Mouse (Mus musculus) kidney, embryonic 14.5 days (tissue): Measurements from ENCODE around the gene Slc22a7. TPM values are rescaled to one million over a fixed set of nuclear protein-coding genes. Genes with fewer than 3 reads are reported as not detected.

Source experiments
- ATAC-seq: fragments of 200-750 bp; cut with Nextera tagmentation; 2 replicates; pipeline ENCODE4 v1.8.0; 2017; ENCODE audit warnings: moderate number of reproducible peaks, mild to moderate bottlenecking, moderate TSS enrichment, moderate library complexity; ENCODE audit not compliant: low FRiP score, low TSS enrichment
- H3K27ac ChIP-seq: fragments of 300-500 bp; sonication (generic); 2 replicates; pipeline ENCODE4 v1.5.1; 2014; ENCODE audit warnings: low read depth, mild to moderate bottlenecking, low read length, moderate library complexity, mixed read lengths
- H3K27me3 ChIP-seq: fragments of 300-500 bp; sonication (generic); 2 replicates; pipeline ENCODE4 v1.6.1; 2014; ENCODE audit warnings: mild to moderate bottlenecking, low read length; ENCODE audit not compliant: control insufficient read depth, insufficient read depth
- H3K36me3 ChIP-seq: fragments of 300-500 bp; sonication (generic); 2 replicates; pipeline ENCODE4 v1.6.1; 2014; ENCODE audit warnings: low read length, mixed read lengths; ENCODE audit not compliant: control insufficient read depth, insufficient read depth
- H3K4me1 ChIP-seq: fragments of 300-500 bp; sonication (generic); 2 replicates; pipeline ENCODE4 v1.6.1; 2014; ENCODE audit warnings: low read length, mixed read lengths; ENCODE audit not compliant: control insufficient read depth, insufficient read depth
- H3K4me2 ChIP-seq: fragments of 300-500 bp; sonication (generic); replicated peaks from 2 replicates; pipeline ENCODE4 v1.6.1; 2014; ENCODE audit warnings: low read depth, mild to moderate bottlenecking, low read length
- H3K4me3 ChIP-seq: fragments of 300-500 bp; sonication (generic); 2 replicates; pipeline ENCODE4 v1.5.1; 2014; ENCODE audit warnings: mild to moderate bottlenecking, low read length
- H3K9ac ChIP-seq: fragments of 300-500 bp; sonication (generic); 2 replicates; pipeline ENCODE4 v1.6.1; 2014; ENCODE audit warnings: low read depth, mild to moderate bottlenecking, low read length, moderate library complexity
- H3K9me3 ChIP-seq: fragments of 300-500 bp; sonication (generic); 2 replicates; pipeline ENCODE4 v1.6.1; 2016; ENCODE audit warnings: low read length; ENCODE audit not compliant: control insufficient read depth
- WGBS: fragments of 180-500 bp; shearing (Covaris S2); extraction: QIAGEN DNeasy Blood & Tissue Kit; methylation state at CpG from one replicate; pipeline ENCODE4 v1.1.7; 2014; 5-methylcytosine and 5-hydroxymethylcytosine counted together
- polyA plus RNA-seq: library from polyadenylated mRNA; unstranded; fragments of >200 nt; fragmentation: Nextera tagmentation; extraction: Ambion mirVana; gene quantifications from 2 replicates; pipeline ENCODE4 v1.2.1, GENCODE M21; 2014

Slc22a7 gene
- polyA plus RNA-seq, 1 experiment from 2014 or later, result not detected

DNA sequence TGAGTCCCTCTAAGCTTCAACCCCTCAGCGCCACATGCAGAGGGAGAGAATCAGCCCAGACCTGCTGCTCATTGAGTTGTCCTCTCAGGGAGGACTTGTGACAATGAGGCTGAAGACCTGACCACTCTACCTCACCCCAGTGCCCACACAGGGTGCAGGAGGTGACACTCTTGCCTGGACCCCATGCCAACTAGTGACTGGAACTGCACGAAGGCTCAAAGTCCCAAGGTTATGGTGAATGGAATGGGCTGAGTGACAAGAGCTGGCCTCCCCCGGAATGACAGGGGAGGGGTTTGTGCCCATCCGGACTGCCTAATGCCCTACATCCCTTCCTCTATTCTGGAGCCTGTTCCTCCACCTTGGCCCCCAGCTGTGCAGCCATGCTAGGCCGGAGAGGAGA lies 14.4 kb upstream of the Slc22a7 start:
- peaks cover 16% of the 10 kb centered on the region for H3K4me1 ChIP-seq
- WGBS, result 27% methylated on average over 5 of the region's 5 CpGs
- no peak overlapping the region for H3K4me3 ChIP-seq
- no peak overlapping the region for H3K9ac ChIP-seq
- no peaks in the 10 kb centered on the region for H3K36me3 ChIP-seq
- H3K27me3 ChIP-seq, result peaks cover 45% of the 10 kb centered on the region
- H3K4me2 ChIP-seq, result no peak overlapping the region
- ATAC-seq, result no peak
- H3K9me3 ChIP-seq, result no peaks in the 10 kb centered on the region
- H3K27ac ChIP-seq, result no peak overlapping the region

GRCm38 (mm10) chr17:46446264-46446663 lies 8.0 kb upstream of the Slc22a7 start:
- no peak for ATAC-seq
- Histone ChIP-seq H3K4me1 (peaks cover 5% of the 10 kb centered on the region; the same call in 1 of the 2 replicates), H3K9ac (no peak overlapping the region), H3K27me3 (peaks cover 49% of the 10 kb centered on the region), H3K4me2 (no peak overlapping the region), H3K9me3 (no peaks in the 10 kb centered on the region), H3K27ac (no peak overlapping the region), H3K36me3 (no peaks in the 10 kb centered on the region), H3K4me3 (no peak overlapping the region)
- 95% methylated on average over 16 of the region's 16 CpGs for WGBS

DNA sequence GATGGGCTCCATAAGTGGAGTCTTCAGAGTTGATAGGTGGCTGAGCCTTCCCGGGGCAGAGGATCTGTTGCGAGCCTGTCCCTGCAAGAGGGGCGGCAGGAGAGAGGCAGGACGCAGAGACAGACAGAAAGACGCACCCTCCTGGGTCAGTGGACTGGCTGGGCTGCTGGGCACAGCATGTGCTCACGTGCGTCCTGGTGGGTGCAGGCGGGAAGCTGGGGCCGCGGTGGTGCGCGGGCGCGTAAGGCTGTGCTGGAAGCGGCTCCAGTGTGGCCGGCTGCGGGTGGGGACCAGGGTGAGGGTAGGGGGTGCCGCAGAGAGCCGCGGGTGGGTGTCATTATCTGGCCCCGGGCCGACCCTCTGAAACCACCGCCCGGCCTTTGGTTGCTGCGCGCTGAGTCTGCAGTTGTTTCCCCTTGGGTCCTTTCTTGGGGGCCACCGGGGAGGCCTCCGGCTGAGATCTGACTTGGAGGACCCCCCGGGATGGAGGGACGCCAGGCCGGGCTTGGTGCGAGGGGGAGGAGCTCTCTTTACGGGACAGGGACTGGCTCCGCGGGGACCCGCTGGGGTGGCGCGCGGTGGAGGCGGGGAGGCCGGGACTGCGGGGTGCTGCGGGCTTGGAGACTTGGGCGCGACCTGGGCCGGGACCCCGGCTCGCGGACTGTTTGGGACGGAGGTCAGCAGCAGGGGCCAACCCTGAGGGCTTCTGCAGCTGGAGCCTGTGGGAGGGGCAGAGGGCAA lies 6.8 kb upstream of the Slc22a7 start:
- Histone ChIP-seq H3K36me3 (no peaks in the 10 kb centered on the region), H3K27me3 (peaks cover 49% of the 10 kb centered on the region), H3K27ac (no peak overlapping the region), H3K4me2 (peak overlapping the region; percentile 70), H3K4me3 (peak overlapping the region; percentile 38), H3K4me1 (peaks cover 5% of the 10 kb centered on the region; the same call in 1 of the 2 replicates), H3K9me3 (no peaks in the 10 kb centered on the region), H3K9ac (peak overlapping the region; percentile 34)
- ATAC-seq, result peak; percentile 43; the same call in 1 of the 2 replicates
- 1% methylated on average over 45 of the region's 50 CpGs for WGBS

DNA sequence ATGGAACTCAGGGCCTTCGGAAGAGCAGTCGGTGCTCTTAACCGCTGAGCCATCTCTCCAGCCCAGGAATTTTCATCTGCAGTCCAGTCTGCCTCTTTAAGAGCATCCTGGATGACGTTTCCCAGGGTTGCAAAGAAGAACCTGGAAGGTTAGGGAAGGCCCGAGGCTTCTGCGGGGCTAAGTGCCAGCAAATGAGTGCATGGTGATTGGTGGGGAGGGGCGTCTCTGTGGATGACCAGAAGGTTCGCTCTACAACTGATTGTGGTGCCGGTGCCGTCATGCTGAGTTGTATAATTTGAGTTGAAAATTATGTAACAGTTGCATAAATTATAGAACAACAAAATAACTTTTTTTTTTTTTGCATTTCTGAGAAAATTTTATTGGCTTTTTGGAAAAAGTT lies 919 bp upstream of the Slc22a7 start:
- Histone ChIP-seq H3K4me2 (no peak overlapping the region), H3K9me3 (no peaks in the 10 kb centered on the region), H3K9ac (no peak overlapping the region), H3K4me3 (no peak overlapping the region), H3K27me3 (peaks cover 28% of the 10 kb centered on the region), H3K4me1 (no peaks in the 10 kb centered on the region), H3K36me3 (no peaks in the 10 kb centered on the region), H3K27ac (no peak overlapping the region)
- ATAC-seq, result no peak
- 94% methylated on average over 10 of the region's 10 CpGs for WGBS

- no peaks in the 10 kb centered on the region for H3K36me3 ChIP-seq
- peaks cover 8% of the 10 kb centered on the region for H3K27me3 ChIP-seq
- no peaks in the 10 kb centered on the region for H3K9me3 ChIP-seq
- ATAC-seq, result peak; percentile 65
- H3K4me3 ChIP-seq, result no peak overlapping the region
- no peak overlapping the region for H3K27ac ChIP-seq
- no peak overlapping the region for H3K9ac ChIP-seq
- H3K4me1 ChIP-seq, result 0 out of 2 replicates have a peak, but pooled peaks cover 3% of the 10 kb centered on the region
- H3K4me2 ChIP-seq, result 0 out of 2 replicates have a peak overlapping the region, but pooled peaks have one; percentile 8
- WGBS, result 22% methylated on average over 23 of the region's 23 CpGs
Measured at GRCm38 (mm10) chr17:46436672-46437366, 1.4 kb downstream of the Slc22a7 start.

DNA sequence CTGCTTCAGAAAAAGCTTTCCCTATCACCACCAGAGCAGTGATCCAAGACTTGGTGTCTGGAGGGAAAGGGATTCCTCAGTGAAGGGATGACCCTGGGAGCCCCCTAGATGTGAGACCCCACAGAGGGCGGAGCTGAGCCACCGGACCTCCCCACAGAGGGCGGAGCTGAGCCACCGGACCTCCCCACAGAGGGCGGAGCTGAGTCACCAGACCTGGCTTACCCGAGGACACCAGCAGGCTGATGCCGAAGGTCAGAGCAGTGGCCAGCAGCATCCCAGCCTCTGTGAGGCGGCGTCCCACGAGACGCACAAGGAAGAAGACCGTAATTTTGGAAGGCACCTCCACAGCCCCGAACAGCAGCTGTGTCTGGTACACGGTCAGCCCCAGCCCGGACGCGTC lies 4.6 kb downstream of the Slc22a7 start:
- H3K4me2 ChIP-seq, result peak overlapping the region; percentile 19
- no peaks in the 10 kb centered on the region for H3K9me3 ChIP-seq
- H3K9ac ChIP-seq, result no peak overlapping the region
- H3K36me3 ChIP-seq, result no peaks in the 10 kb centered on the region
- ATAC-seq, result peak; percentile 63; the same call in 1 of the 2 replicates
- 0 out of 2 replicates have a peak, but pooled peaks cover 4% of the 10 kb centered on the region for H3K27me3 ChIP-seq
- WGBS, result 2% methylated on average over 17 of the region's 17 CpGs
- H3K4me3 ChIP-seq, result peak overlapping the region; percentile 7; the same call in 1 of the 2 replicates
- H3K4me1 ChIP-seq, result 0 out of 2 replicates have a peak, but pooled peaks cover 6% of the 10 kb centered on the region
- no peak overlapping the region for H3K27ac ChIP-seq

DNA sequence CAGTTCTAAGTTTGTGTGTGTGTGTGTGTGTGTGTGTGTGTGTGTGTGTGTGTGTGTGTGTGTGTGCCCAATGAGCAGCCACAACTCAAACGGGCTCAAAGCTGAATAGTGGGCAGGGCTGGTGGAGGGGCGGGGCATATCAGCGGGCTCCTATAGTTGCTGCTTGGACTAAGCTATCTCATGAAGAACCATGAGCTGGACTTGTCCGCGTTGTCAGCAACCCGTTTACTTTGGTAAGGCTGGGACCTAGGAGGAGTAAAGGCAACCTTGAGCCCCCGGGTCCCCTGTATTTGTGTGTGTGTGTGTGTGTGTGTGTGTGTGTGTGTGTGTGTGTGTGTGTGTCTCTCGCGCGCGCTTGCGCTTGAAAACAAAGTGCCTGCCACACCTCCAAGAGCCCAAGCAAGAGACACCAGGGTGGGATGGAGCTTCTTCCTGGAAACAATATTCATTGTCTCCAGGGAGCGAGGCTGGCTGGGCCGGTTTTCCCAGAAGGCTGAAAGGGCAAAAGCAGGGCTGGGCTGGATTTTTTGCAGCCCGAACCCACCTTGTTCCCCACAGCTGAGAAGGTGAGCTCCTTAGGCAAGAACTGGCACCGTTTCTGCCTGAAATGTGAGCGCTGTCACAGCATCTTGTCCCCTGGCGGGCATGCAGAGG lies 9.4 kb downstream of the Slc22a7 start, which contains the start of gene Crip3:
TSS of gene Crip3 (plus strand) at position 166 of the 654 bp plus-strand sequence.
- Histone ChIP-seq H3K4me2 (peak within 1 kb of the TSS; percentile 24), H3K27ac (no peak within 1 kb of the TSS), H3K36me3 (no peaks in the 10 kb centered on the region), H3K9me3 (no peaks in the 10 kb centered on the region), H3K9ac (no peak within 1 kb of the TSS), H3K4me3 (peak within 1 kb of the TSS; percentile 23; the same call in 1 of the 2 replicates), H3K27me3 (no peaks in the 10 kb centered on the region), H3K4me1 (0 out of 2 replicates have a peak, but pooled peaks cover 4% of the 10 kb centered on the region)
- WGBS, result 8% methylated on average over 18 of the region's 18 CpGs
- ATAC-seq, result no peak; the same call in 1 of the 2 replicates

GRCm38 (mm10) chr17:46426496-46426895 lies 11.8 kb downstream of the Slc22a7 start:
- H3K4me2 ChIP-seq, result no peak overlapping the region
- H3K9ac ChIP-seq, result no peak overlapping the region
- no peak overlapping the region for H3K4me3 ChIP-seq
- no peaks in the 10 kb centered on the region for H3K9me3 ChIP-seq
- H3K36me3 ChIP-seq, result no peaks in the 10 kb centered on the region
- no peak for ATAC-seq
- H3K27me3 ChIP-seq, result no peaks in the 10 kb centered on the region
- H3K27ac ChIP-seq, result no peak overlapping the region
- 0 out of 2 replicates have a peak, but pooled peaks cover 3% of the 10 kb centered on the region for H3K4me1 ChIP-seq
